Mouse (Mus musculus) heart, embryonic 15.5 days (tissue): ENCODE data around the gene Epha1. TPM values are rescaled to one million over a fixed set of nuclear protein-coding genes. Genes with fewer than 3 reads are reported as not detected.
A peak's percentile ranks its signal among the peaks of the same experiment; 100 is the strongest.

Experiments used
- ATAC-seq: fragments of 200-750 bp; cut with Nextera tagmentation; replicated peaks from 2 replicates; pipeline ENCODE4 v1.8.0; 2017; ENCODE audit warnings: low read depth, moderate TSS enrichment; ENCODE audit not compliant: insufficient number of reproducible peaks, insufficient read depth, low FRiP score
- H3K27ac ChIP-seq: fragments of 300-500 bp; sonication (generic); 2 replicates; pipeline ENCODE4 v1.5.1; 2015; ENCODE audit warnings: mild to moderate bottlenecking, inconsistent platforms
- H3K27me3 ChIP-seq: fragments of 300-500 bp; sonication (generic); 2 replicates; pipeline ENCODE4 v1.6.1; 2015; ENCODE audit warnings: inconsistent platforms
- H3K36me3 ChIP-seq: fragments of 300-500 bp; sonication (generic); 2 replicates; pipeline ENCODE4 v1.6.1; 2015; ENCODE audit warnings: mild to moderate bottlenecking, inconsistent platforms
- H3K4me1 ChIP-seq: fragments of 300-500 bp; sonication (generic); replicated peaks from 2 replicates; pipeline ENCODE4 v1.6.1; 2015; ENCODE audit warnings: inconsistent platforms
- H3K4me2 ChIP-seq: fragments of 300-500 bp; sonication (generic); 2 replicates; pipeline ENCODE4 v1.6.1; 2015; ENCODE audit warnings: inconsistent platforms, mild to moderate bottlenecking, moderate library complexity
- H3K4me3 ChIP-seq: fragments of 300-500 bp; sonication (generic); 2 replicates; pipeline ENCODE4 v1.5.1; 2015; ENCODE audit warnings: mild to moderate bottlenecking, inconsistent platforms
- H3K9ac ChIP-seq: fragments of 300-500 bp; sonication (generic); 2 replicates; pipeline ENCODE4 v1.6.1; 2015; ENCODE audit warnings: mild to moderate bottlenecking, inconsistent platforms
- H3K9me3 ChIP-seq: fragments of 300-500 bp; sonication (generic); replicated peaks from 2 replicates; pipeline ENCODE4 v1.6.1; 2016; ENCODE audit warnings: inconsistent platforms
- WGBS: fragments of 180-500 bp; shearing (Covaris S2); methylation state at CpG from one replicate; pipeline ENCODE4 v1.1.7; 2015; ENCODE audit warnings: mixed read lengths; 5-methylcytosine and 5-hydroxymethylcytosine counted together
- polyA plus RNA-seq: library from polyadenylated mRNA; unstranded; fragments of >200 nt; fragmentation: Nextera tagmentation; extraction: Ambion mirVana; gene quantifications from 2 replicates; pipeline ENCODE4 v1.2.1, GENCODE M21; 2015

Gene Epha1
- polyA plus RNA-seq, 1 experiment from 2014 or later, result 2.2 TPM

- no peak overlapping the region for H3K27ac ChIP-seq
- no peaks in the 10 kb centered on the region for H3K27me3 ChIP-seq
Measured at GRCm38 (mm10) chr6:42383360-42383759, 10.3 kb upstream of the Epha1 start.

GRCm38 (mm10) chr6:42381916-42382381 lies 8.9 kb upstream of the Epha1 start:
- Histone ChIP-seq H3K27me3 (no peaks in the 10 kb centered on the region), H3K4me1 (peaks cover 22% of the 10 kb centered on the region), H3K4me2 (no peak overlapping the region), H3K4me3 (no peak overlapping the region), H3K9me3 (no peaks in the 10 kb centered on the region), H3K36me3 (no peaks in the 10 kb centered on the region), H3K9ac (0 out of 2 replicates have a peak overlapping the region, but pooled peaks have one; percentile 8), H3K27ac (peak overlapping the region; percentile 70)
- peak; percentile 61 for ATAC-seq
- WGBS, result 38% methylated on average over 9 of the region's 9 CpGs

More at GRCm38 (mm10) chr6:42383360-42383759, 10.3 kb upstream of the Epha1 start:
- Histone ChIP-seq H3K36me3 (no peaks in the 10 kb centered on the region), H3K4me1 (peaks cover 22% of the 10 kb centered on the region), H3K9me3 (no peaks in the 10 kb centered on the region), H3K4me2 (no peak overlapping the region), H3K4me3 (no peak overlapping the region), H3K9ac (no peak overlapping the region)
- ATAC-seq, result no peak
- 89% methylated on average over 5 of the region's 5 CpGs for WGBS

- Histone ChIP-seq H3K4me2 (no peak overlapping the region), H3K4me3 (no peak overlapping the region), H3K9me3 (no peaks in the 10 kb centered on the region), H3K27ac (peak overlapping the region; percentile 70), H3K27me3 (no peaks in the 10 kb centered on the region), H3K36me3 (no peaks in the 10 kb centered on the region), H3K4me1 (peaks cover 29% of the 10 kb centered on the region), H3K9ac (0 out of 2 replicates have a peak overlapping the region, but pooled peaks have one; percentile 8)
- no peak for ATAC-seq
- 69% methylated on average over 2 of the region's 2 CpGs for WGBS
Measured at GRCm38 (mm10) chr6:42381221-42381620, 8.2 kb upstream of the Epha1 start.

- ATAC-seq, result no peak
- WGBS, result 15% methylated on average over 8 of the region's 8 CpGs
- Histone ChIP-seq H3K36me3 (no peaks in the 10 kb centered on the region), H3K4me2 (no peak overlapping the region), H3K27me3 (no peaks in the 10 kb centered on the region), H3K4me3 (no peak overlapping the region), H3K27ac (peak overlapping the region; percentile 70; the same call in 1 of the 2 replicates), H3K9ac (no peak overlapping the region), H3K4me1 (peaks cover 35% of the 10 kb centered on the region), H3K9me3 (no peaks in the 10 kb centered on the region)
Measured at GRCm38 (mm10) chr6:42380416-42381144, 7.5 kb upstream of the Epha1 start.

GRCm38 (mm10) chr6:42379551-42379950 lies 6.5 kb upstream of the Epha1 start:
- H3K4me2 ChIP-seq, result no peak overlapping the region
- no peak overlapping the region for H3K9ac ChIP-seq
- no peaks in the 10 kb centered on the region for H3K27me3 ChIP-seq
- no peak for ATAC-seq
- no peak overlapping the region for H3K4me3 ChIP-seq
- H3K4me1 ChIP-seq, result peaks cover 45% of the 10 kb centered on the region
- no peaks in the 10 kb centered on the region for H3K9me3 ChIP-seq
- no peaks in the 10 kb centered on the region for H3K36me3 ChIP-seq
- WGBS, result 56% methylated on average over 3 of the region's 3 CpGs
- H3K27ac ChIP-seq, result no peak overlapping the region

- ATAC-seq, result no peak
- no peak overlapping the region for H3K27ac ChIP-seq
- no peak overlapping the region for H3K9ac ChIP-seq
- H3K36me3 ChIP-seq, result no peaks in the 10 kb centered on the region
- no peaks in the 10 kb centered on the region for H3K27me3 ChIP-seq
- H3K4me2 ChIP-seq, result no peak overlapping the region
- H3K9me3 ChIP-seq, result no peaks in the 10 kb centered on the region
- 79% methylated on average over 5 of the region's 5 CpGs for WGBS
- no peak overlapping the region for H3K4me3 ChIP-seq
- peaks cover 56% of the 10 kb centered on the region for H3K4me1 ChIP-seq
Measured at GRCm38 (mm10) chr6:42377280-42377679, 4.2 kb upstream of the Epha1 start.

GRCm38 (mm10) chr6:42376504-42377019 lies 3.5 kb upstream of the Epha1 start:
- peaks cover 58% of the 10 kb centered on the region for H3K4me1 ChIP-seq
- H3K27ac ChIP-seq, result peak overlapping the region; percentile 63
- no peaks in the 10 kb centered on the region for H3K36me3 ChIP-seq
- H3K4me2 ChIP-seq, result no peak overlapping the region
- no peak for ATAC-seq
- no peak overlapping the region for H3K4me3 ChIP-seq
- peak overlapping the region; percentile 32; the same call in 1 of the 2 replicates for H3K9ac ChIP-seq
- no peaks in the 10 kb centered on the region for H3K9me3 ChIP-seq
- 66% methylated on average over 6 of the region's 6 CpGs for WGBS
- no peaks in the 10 kb centered on the region for H3K27me3 ChIP-seq

GRCm38 (mm10) chr6:42376016-42376415 lies 2.9 kb upstream of the Epha1 start:
- Histone ChIP-seq H3K4me3 (no peak overlapping the region), H3K4me1 (peaks cover 56% of the 10 kb centered on the region), H3K9me3 (no peaks in the 10 kb centered on the region), H3K27me3 (no peaks in the 10 kb centered on the region), H3K9ac (0 out of 2 replicates have a peak overlapping the region, but pooled peaks have one; percentile 32), H3K36me3 (no peaks in the 10 kb centered on the region), H3K4me2 (no peak overlapping the region), H3K27ac (peak overlapping the region; percentile 63)
- ATAC-seq, result no peak; the same call in 1 of the 2 replicates
- 25% methylated on average over 4 of the region's 4 CpGs for WGBS

GRCm38 (mm10) chr6:42375131-42375530 lies 2.1 kb upstream of the Epha1 start:
- no peak overlapping the region for H3K4me3 ChIP-seq
- no peak for ATAC-seq
- H3K9ac ChIP-seq, result no peak overlapping the region
- H3K36me3 ChIP-seq, result no peaks in the 10 kb centered on the region
- no peak overlapping the region for H3K4me2 ChIP-seq
- H3K9me3 ChIP-seq, result no peaks in the 10 kb centered on the region
- H3K27ac ChIP-seq, result peak overlapping the region; percentile 63
- H3K27me3 ChIP-seq, result no peaks in the 10 kb centered on the region
- WGBS, result 62% methylated on average over 2 of the region's 2 CpGs
- H3K4me1 ChIP-seq, result peaks cover 60% of the 10 kb centered on the region

- H3K4me2 ChIP-seq, result no peak overlapping the region
- WGBS, result 31% methylated on average over 4 of the region's 4 CpGs
- no peaks in the 10 kb centered on the region for H3K9me3 ChIP-seq
- H3K36me3 ChIP-seq, result no peaks in the 10 kb centered on the region
- peak; percentile 42; the same call in 1 of the 2 replicates for ATAC-seq
- peaks cover 64% of the 10 kb centered on the region for H3K4me1 ChIP-seq
- H3K27ac ChIP-seq, result peak overlapping the region; percentile 63
- H3K9ac ChIP-seq, result no peak overlapping the region
- H3K4me3 ChIP-seq, result no peak overlapping the region
- H3K27me3 ChIP-seq, result no peaks in the 10 kb centered on the region
Measured at GRCm38 (mm10) chr6:42374701-42375100, 1.6 kb upstream of the Epha1 start.

GRCm38 (mm10) chr6:42373669-42374430 lies 782 bp upstream of the Epha1 start:
- Histone ChIP-seq H3K27ac (0 out of 2 replicates have a peak overlapping the region, but pooled peaks have one; percentile 34), H3K36me3 (no peaks in the 10 kb centered on the region), H3K4me3 (peak overlapping the region; percentile 57), H3K4me1 (peaks cover 67% of the 10 kb centered on the region), H3K4me2 (peak overlapping the region; percentile 91), H3K9me3 (no peaks in the 10 kb centered on the region), H3K27me3 (no peaks in the 10 kb centered on the region), H3K9ac (peak overlapping the region; percentile 48; the same call in 1 of the 2 replicates)
- no peak for ATAC-seq
- WGBS, result 38% methylated on average over 7 of the region's 7 CpGs
